Mouse (Mus musculus): ENCODE results near the gene Vrk3.

Vrk3 gene

GRCm38 (mm10) chr7:44760366-44760765 lies 12.2 kb downstream of the Vrk3 start:
- no peak for DNase-seq (ENCODE audit: low read depth in 2 of 2, low spot score in 2 of 2)

GRCm38 (mm10) chr7:44768129-44768528 lies 19.9 kb downstream of the Vrk3 start:
- no peak for DNase-seq (ENCODE audit: low read depth in 2 of 2, low spot score in 2 of 2)

DNA sequence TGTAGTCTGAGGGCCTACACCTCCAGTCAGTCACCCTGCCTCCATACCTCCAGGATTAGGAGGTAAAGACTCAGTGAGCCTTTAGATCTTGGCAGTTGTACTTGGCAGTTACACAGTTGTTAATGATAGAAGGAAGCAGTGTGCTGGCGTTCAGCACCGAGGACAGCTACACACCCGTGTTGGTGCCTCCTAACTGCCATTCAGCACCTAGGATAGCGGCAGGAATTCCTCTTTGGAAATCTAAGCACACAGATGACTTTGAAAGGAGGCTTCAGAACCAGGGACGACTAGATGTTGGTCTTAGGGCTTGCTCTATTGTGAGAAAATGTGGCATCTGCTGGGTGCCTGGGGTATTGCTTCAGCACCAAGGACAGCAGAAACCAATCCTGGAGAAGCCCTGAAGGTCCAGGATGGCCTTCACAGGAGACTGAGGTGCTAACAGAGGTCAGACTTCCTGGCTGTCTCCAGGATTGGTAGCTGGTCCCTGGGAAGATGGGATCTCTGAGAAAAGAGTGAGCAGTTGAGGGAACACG lies 21.9 kb downstream of the Vrk3 start:
- DNase-seq (ENCODE audit: low read depth in 2 of 2, low spot score in 2 of 2): no peak

- peak; percentile 35 to 46 for DNase-seq (ENCODE audit: low read depth in 2 of 2, low spot score in 2 of 2)
These were observed 24.5 kb downstream of the Vrk3 start for GRCm38 (mm10) chr7:44772591-44773204.

GRCm38 (mm10) chr7:44776849-44777498 lies 28.8 kb downstream of the Vrk3 start:
- no peak for DNase-seq (ENCODE audit: low read depth in 2 of 2, low spot score in 2 of 2)

DNA sequence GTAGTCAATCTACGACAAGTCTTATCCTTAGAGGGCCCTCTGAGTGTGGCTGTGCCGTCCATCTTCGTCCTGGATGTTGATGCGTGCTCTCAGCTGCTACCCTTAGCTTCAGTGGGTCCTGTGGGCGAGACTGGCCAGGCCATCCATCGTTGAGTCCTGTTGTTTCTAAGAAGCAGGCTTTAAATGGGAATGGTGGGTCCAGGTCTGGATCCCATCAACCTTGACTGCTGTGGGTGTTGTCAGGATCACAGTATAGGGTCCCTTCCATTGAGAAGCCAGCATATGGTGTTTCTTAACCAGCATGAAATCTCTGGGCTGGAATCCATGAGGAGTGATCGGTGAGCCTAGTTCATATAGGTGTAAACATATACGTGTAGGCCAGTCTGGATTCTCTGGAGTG lies 31.9 kb downstream of the Vrk3 start:
- DNase-seq (ENCODE audit: low read depth in 2 of 2, low spot score in 2 of 2): no peak

GRCm38 (mm10) chr7:44789531-44789930 lies 41.3 kb downstream of the Vrk3 start:
- no peak for DNase-seq (ENCODE audit: low read depth in 2 of 2, low spot score in 2 of 2)

GRCm38 (mm10) chr7:44790066-44790465 lies 41.9 kb downstream of the Vrk3 start:
- DNase-seq (ENCODE audit: low read depth in 2 of 2, low spot score in 2 of 2): no peak

DNA sequence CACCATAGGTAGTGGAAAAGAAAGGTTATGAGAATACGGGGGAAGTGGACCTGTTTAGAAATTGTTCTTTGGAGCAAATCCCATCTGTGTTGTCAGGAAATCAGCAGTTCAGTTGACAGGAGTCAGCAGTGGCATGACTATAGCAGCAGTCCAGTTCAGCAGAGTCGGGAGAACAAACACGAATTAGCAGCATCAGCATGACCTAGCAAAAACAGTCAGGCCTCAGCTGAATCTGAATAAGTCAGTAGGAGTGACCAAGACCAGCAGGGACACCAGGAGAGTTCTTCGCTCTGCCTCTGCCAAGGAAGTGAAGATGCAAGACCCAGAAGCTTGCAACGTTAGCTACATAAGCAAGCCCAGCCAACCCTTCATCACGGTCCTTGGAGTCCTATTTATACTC lies 44.6 kb downstream of the Vrk3 start:
- DNase-seq (ENCODE audit: low read depth in 2 of 2, low spot score in 2 of 2): no peak

DNA sequence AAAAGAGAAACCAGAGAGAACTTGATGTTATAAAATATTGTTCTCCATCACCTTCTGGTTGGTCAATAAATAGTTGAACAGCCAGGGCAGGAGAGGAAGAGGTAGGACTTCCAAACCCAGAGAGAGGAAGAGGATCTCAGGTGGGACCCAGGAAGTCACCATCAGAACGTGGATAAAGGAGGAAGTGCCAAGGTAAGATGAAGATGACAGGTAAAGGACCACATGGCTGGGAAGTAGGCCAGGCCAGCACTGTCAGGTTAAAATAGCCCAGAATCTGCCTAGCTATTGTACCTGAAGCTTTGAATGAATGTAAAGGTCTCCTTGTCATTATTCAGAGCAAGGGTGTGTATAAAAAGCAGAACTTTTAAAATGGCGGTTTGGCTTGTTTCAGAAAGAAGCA lies 60.7 kb downstream of the Vrk3 start:
- no peak for DNase-seq (ENCODE audit: low read depth in 2 of 2, low spot score in 2 of 2)

DNA sequence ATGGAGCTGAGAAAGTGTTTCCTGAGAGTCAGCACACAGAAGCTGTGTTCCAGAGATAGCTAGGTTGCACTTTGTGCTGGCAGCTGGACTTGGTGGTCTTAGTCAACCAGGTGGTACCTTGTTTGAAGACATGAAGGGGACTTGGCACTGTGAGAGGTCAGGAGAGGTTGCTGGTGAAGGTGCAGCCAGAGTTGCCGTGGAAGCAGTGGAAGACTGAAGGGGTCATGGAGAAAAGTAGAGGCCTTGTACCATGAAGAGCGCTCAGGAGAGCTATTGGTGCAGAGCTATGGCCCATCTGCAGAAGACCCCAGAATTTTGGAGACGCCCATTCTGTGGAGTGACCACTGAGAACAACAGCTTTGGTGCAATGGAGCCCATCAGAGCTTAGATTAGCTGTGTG lies 61.3 kb downstream of the Vrk3 start:
- DNase-seq (ENCODE audit: low read depth in 2 of 2, low spot score in 2 of 2): no peak

DNA sequence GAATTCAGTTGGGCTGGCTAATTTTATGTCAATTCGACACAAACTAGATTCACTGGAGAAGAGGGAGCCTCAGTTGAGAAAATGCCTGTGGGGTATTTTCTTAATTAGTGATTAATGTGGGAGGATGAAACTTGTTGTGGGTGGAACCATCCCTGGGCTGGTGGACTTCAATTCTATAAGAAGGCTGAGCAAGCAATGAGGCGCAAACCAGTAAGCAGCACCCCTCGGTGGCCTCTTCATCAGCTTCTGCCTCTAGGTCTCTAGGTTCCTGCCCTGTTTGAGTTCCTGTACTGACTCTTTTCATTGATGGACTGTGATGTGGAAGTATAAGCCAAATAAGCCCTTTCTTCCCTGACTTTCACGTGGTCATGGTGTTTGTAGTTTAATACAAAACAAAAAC lies 62.2 kb downstream of the Vrk3 start:
- no peak for DNase-seq (ENCODE audit: low read depth in 2 of 2, low spot score in 2 of 2)

DNA sequence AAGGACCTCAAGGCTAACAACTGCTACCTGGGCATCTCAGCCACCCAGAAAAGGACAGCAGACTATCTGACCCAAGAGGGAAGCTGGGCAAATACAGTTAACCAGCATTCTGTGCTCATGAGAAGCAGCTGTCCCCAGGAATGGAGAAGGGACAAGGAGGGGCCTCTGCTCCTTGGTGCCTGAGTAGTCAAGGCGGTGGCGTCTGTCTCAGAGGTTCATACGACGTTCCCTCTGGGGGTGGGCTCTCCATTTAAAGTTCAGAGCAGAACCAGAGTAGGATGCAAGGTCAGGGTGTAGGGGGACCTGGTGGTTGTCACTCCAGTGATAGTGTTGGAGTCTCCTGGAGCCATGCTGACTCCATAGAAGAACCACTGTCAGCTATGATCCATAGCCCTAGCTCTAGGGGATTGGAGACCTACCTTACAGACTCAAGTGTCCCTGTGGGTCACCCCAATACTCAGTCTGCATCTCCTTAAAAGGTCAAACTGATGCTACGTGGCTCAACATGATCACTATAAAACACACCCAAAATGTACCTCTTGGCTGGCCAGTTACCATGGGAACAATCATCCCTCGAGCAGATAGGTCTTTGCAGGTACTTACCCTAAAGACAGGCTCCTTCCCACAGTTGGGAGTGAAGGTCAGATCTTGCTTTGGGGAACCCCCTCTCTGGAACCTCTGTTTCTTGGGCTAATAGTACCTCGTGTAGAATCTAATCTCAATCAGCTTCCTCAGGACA lies 62.8 kb downstream of the Vrk3 start:
- no peak for DNase-seq (ENCODE audit: low read depth in 2 of 2, low spot score in 2 of 2)

- DNase-seq (ENCODE audit: low read depth in 2 of 2, low spot score in 2 of 2): no peak
These were observed 64.6 kb downstream of the Vrk3 start for GRCm38 (mm10) chr7:44812651-44813325.

GRCm38 (mm10) chr7:44813985-44814384 lies 65.8 kb downstream of the Vrk3 start:
- DNase-seq (ENCODE audit: low read depth in 2 of 2, low spot score in 2 of 2): no peak

GRCm38 (mm10) chr7:44814423-44814822 lies 66.2 kb downstream of the Vrk3 start:
- no peak for DNase-seq (ENCODE audit: low read depth in 2 of 2, low spot score in 2 of 2)

GRCm38 (mm10) chr7:44814952-44815553 lies 66.8 kb downstream of the Vrk3 start:
- DNase-seq (ENCODE audit: low read depth in 2 of 2, low spot score in 2 of 2): no peak

- DNase-seq (ENCODE audit: low read depth in 2 of 2, low spot score in 2 of 2): peak; percentile 99
These were observed 67.7 kb downstream of the Vrk3 start, which contains the start of the genes Nup62 and Il4i1 for GRCm38 (mm10) chr7:44815721-44816469. Gene Nup62 (plus strand): TSS chr7:44816088. Gene Il4i1 (plus strand): TSS chr7:44816387.

GRCm38 (mm10) chr7:44816470-44817021 lies 68.3 kb downstream of the Vrk3 start, which contains the start of gene Atf5:
Gene Atf5 (minus strand): TSS chr7:44816658.
- no peak for DNase-seq (ENCODE audit: low read depth in 2 of 2, low spot score in 2 of 2)

DNA sequence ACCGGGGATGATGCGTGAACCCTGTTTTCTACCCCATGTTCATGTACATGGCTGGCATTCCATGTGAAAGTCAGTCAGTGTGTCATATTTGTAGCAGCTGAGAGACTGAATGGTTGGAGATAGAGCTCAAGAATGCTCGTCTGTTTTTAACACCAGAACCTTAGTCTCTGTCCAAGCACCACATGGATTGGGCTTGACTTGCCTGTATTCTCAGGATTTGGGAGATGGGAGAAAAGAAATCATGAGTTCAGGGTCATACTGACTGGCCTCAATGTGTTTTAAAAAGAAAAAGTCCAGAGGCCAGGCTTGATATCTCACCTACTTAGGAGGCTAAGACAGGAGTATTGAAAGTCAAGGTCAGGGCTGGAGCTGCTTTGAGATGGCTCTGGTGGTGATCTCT lies 69.2 kb downstream of the Vrk3 start:
- no peak for DNase-seq (ENCODE audit: low read depth in 2 of 2, low spot score in 2 of 2)
